ENCODE assay signal across 19 mouse cellular contexts in the genomic region with DNA sequence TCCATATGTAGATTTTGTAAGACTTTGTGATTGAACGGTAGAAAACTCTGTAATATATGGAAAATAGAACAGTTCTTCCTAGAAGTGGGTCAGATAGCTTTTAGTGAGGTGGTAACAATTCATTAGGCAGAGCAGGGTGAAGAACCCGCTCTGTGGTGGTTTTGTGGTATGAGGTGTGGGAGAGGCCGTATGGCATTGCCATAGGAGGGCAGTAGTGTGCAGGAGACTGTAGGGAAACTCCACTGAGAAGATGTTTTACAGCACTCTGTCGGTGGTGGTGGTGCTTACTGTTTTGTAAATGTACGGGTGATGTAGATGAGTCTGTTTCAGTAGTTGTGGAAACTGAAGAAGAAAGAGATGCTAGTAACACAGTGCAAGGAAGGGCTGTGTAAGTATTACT. TPM values are rescaled to one million over a fixed set of nuclear protein-coding genes. Genes with fewer than 3 reads are reported as not detected.
DNase-seq lines count a peak whose midpoint lies in the region; ATAC-seq and TF ChIP-seq lines count a peak whose summit lies in the region.
"Had no signal": no experiment of that assay in that cellular context is flagged by ENCODE, and none has a peak within 500 bp of the region (broad histone marks: within the 10 kb centered on the region; RNA-seq: fewer than 3 reads in every experiment).

No protein-coding gene starts in this region.

- H3K9me3 ChIP-seq in liver, embryonic 12.5 days (replicated peaks), result no peaks in the 10 kb centered on the region
- H3K9me3 ChIP-seq in ES-E14 (ENCODE audit: control insufficient read depth, insufficient read depth, low read depth, low read length), result no peaks in the 10 kb centered on the region
- H3K9me3 ChIP-seq: embryonic facial prominence, embryonic 13.5 days; forebrain, embryonic 10.5 days; hindbrain, embryonic 15.5 days had no signal

- WGBS in liver, adult 2 months, result 84% methylated on average over 5 of the region's 5 CpGs
- 73% methylated on average over 5 of the region's 5 CpGs for WGBS in liver, embryonic 12.5 days (ENCODE audit: insufficient replicate concordance)

- no peak for TF ChIP-seq POLR2A in liver, adult 2 months (IDR thresholded peaks at IDR 0.05; ENCODE audit: extremely low read depth, insufficient read depth, low read length)

- H3K79me2 ChIP-seq in liver, adult 2 months (ENCODE audit: control insufficient read depth, insufficient read depth, low read length), result peaks cover 3% of the 10 kb centered on the region; the same call in 1 of the 2 replicates

- in situ Hi-C loops in ES-E14 (cut with MboI; ENCODE audit: low sequenced_read_pairs in 2 of 2, unreplicated experiment in 2 of 2), result no loop called here

- H3K27me3 ChIP-seq in liver, adult 2 months (ENCODE audit: control insufficient read depth, insufficient read depth, low read length), result no peaks in the 10 kb centered on the region
- H3K27me3 ChIP-seq in liver, embryonic 12.5 days (replicated peaks), result no peaks in the 10 kb centered on the region
- H3K27me3 ChIP-seq: embryonic facial prominence, embryonic 13.5 days; hindbrain, embryonic 15.5 days had no signal

- no peak overlapping the region for H3K9ac ChIP-seq in liver, adult 2 months (ENCODE audit: low read depth, low read length)
- no peak overlapping the region for H3K9ac ChIP-seq in liver, embryonic 12.5 days
- no peak overlapping the region for H3K9ac ChIP-seq in ES-E14 (ENCODE audit: insufficient read depth, low read depth, low read length, poor library complexity, severe bottlenecking)
- H3K9ac ChIP-seq: embryonic facial prominence, embryonic 13.5 days; hindbrain, embryonic 15.5 days had no signal

- no peak overlapping the region for H3K4me3 ChIP-seq in liver, adult 2 months (ENCODE audit: insufficient read depth, low read depth, low read length)
- no peak overlapping the region for H3K4me3 ChIP-seq in liver, embryonic 12.5 days
- H3K4me3 ChIP-seq in ES-E14 (ENCODE audit: insufficient read depth in 1 of 2, low read depth in 1 of 2, low read length in 2 of 2, poor library complexity in 1 of 2, severe bottlenecking in 1 of 2), result no peak overlapping the region
- H3K4me3 ChIP-seq: embryonic facial prominence, embryonic 13.5 days; forebrain, embryonic 10.5 days; hindbrain, embryonic 15.5 days had no signal

- H3K36me3 ChIP-seq in liver, adult 2 months (ENCODE audit: control insufficient read depth, insufficient read depth, low read length), result peaks cover 68% of the 10 kb centered on the region
- peaks cover 92% of the 10 kb centered on the region for H3K36me3 ChIP-seq in liver, embryonic 12.5 days
- peaks cover 25% of the 10 kb centered on the region for H3K36me3 ChIP-seq in ES-E14 (ENCODE audit: control insufficient read depth, insufficient read depth, low read length, poor library complexity, severe bottlenecking)

- H3K27ac ChIP-seq in liver, adult 2 months (replicated peaks; ENCODE audit: insufficient read depth, low read depth, low read length), result no peak overlapping the region
- H3K27ac ChIP-seq in liver, embryonic 12.5 days, result no peak overlapping the region
- no peak overlapping the region for H3K27ac ChIP-seq in ES-E14 (ENCODE audit: insufficient read depth, low read depth, low read length, poor library complexity, severe bottlenecking)
- H3K27ac ChIP-seq: embryonic facial prominence, embryonic 13.5 days; forebrain, embryonic 10.5 days; hindbrain, embryonic 15.5 days had no signal

- TF ChIP-seq CTCF in liver, adult 2 months (IDR thresholded peaks at IDR 0.05; ENCODE audit: low read depth, low read length), result peak; percentile 7; the same call in 1 of the 2 replicates

- DNase-seq in frontal cortex, postnatal 25 days (ENCODE audit: low spot score in 2 of 2), result no peak
- DNase-seq in liver, adult 2 months (ENCODE audit: extremely low read depth, low read depth, low spot score), result no peak
- DNase-seq in ES-E14 (ENCODE audit: low read depth, low spot score), result no peak
- DNase-seq in natural killer cell, adult 2 months (ENCODE audit: low spot score in 2 of 2), result no peak
- no peak for DNase-seq in adrenal gland, postnatal 10 days
- DNase-seq: B cell, adult 2 months; cerebellum, adult 11 months; heart, adult 18-20 months; heart, postnatal 10 days; lung, postnatal 14 days; right cerebral cortex, postnatal 4 days; thymus, postnatal 14 days had no signal

- no peaks in the 10 kb centered on the region for H3K4me1 ChIP-seq in liver, adult 2 months (ENCODE audit: control insufficient read depth, insufficient read depth, low read length)
- no peaks in the 10 kb centered on the region for H3K4me1 ChIP-seq in liver, embryonic 12.5 days
- no peaks in the 10 kb centered on the region for H3K4me1 ChIP-seq in ES-E14 (ENCODE audit: control insufficient read depth in 2 of 2, insufficient read depth in 2 of 2, low read length in 2 of 2, poor library complexity in 1 of 2)
- H3K4me1 ChIP-seq: embryonic facial prominence, embryonic 13.5 days; forebrain, embryonic 10.5 days; hindbrain, embryonic 15.5 days had no signal

- peak; percentile 59; the same call in 1 of the 2 replicates for ATAC-seq in frontal cortex, adult (ENCODE audit: low TSS enrichment)
- ATAC-seq in liver, embryonic 12.5 days, result no peak
- ATAC-seq in inflammation-experienced regulatory T-cells, adult 6 months, result peak; percentile 54

- no peak overlapping the region for H3K4me2 ChIP-seq in liver, embryonic 12.5 days
- H3K4me2 ChIP-seq: embryonic facial prominence, embryonic 13.5 days; hindbrain, embryonic 15.5 days; midbrain, embryonic 11.5 days had no signal

TF ChIP-seq in ES-E14, 5 proteins besides CTCF, POLR2A, EP300 and RAD21:
- TF ChIP-seq CHD2 (IDR thresholded peaks at IDR 0.05; ENCODE audit: low read depth, low read length) (no peak), MAFK (IDR thresholded peaks at IDR 0.05; ENCODE audit: insufficient read depth, low read depth, low read length) (0 out of 2 replicates have a peak, but pooled peaks have one; percentile 33)
TF ChIP-seq in ES-E14: peak in this region for 1.

RNA-seq across cellular contexts. Expression of a gene that starts 20.2 kb away (rescaled TPM):
- 31.6 and 43.3 TPM in 2 replicates for total RNA-seq in liver, adult 2 months (2014; rRNA removed)
- 24.3 and 31.0 TPM in 2 replicates for polyA plus RNA-seq in liver, adult 2 months (2012; rRNA removed)
- polyA plus RNA-seq in liver, embryonic 12.5 days (2016; fragmentation: Nextera tagmentation; extraction: Ambion mirVana), result 46.0 and 49.1 TPM in 2 replicates
- 151 and 184 TPM in 2 replicates for total RNA-seq in ES-E14 (2012; rRNA removed)
- polyA plus RNA-seq in inflammation-experienced regulatory T-cells, adult 6 months (2017; shearing (Covaris generic)), result 10 to 100 TPM; 51.5 to 53.3 (median 51.6) TPM
- 10 to 100 TPM; 52.2 to 55.9 TPM for total RNA-seq in adrenal gland, postnatal 10 days (2021)

RNA-seq across cellular contexts. Expression of a gene that starts 20.3 kb away (rescaled TPM):
- total RNA-seq in liver, adult 2 months (2014; rRNA removed), result 4.2 and 6.2 TPM in 2 replicates
- polyA plus RNA-seq in liver, adult 2 months (2012; rRNA removed), result 7.5 and 8.6 TPM in 2 replicates
- 40.7 and 44.9 TPM in 2 replicates for polyA plus RNA-seq in liver, embryonic 12.5 days (2016; fragmentation: Nextera tagmentation; extraction: Ambion mirVana)
- 19.6 and 30.8 TPM in 2 replicates for total RNA-seq in ES-E14 (2012; rRNA removed)
- 1 to 10 TPM; 4.3 to 6.2 (median 4.8) TPM for polyA plus RNA-seq in inflammation-experienced regulatory T-cells, adult 6 months (2017; shearing (Covaris generic))
- total RNA-seq in adrenal gland, postnatal 10 days (2021), result 10 to 100 TPM; 26.7 to 28.0 TPM
